Mouse (Mus musculus): Measurements from ENCODE around the gene Wnk2. TPM values are rescaled to one million over a fixed set of nuclear protein-coding genes. Genes with fewer than 3 reads are reported as not detected.
"Not testable (repeated sequence)": the region's sequence is repeated elsewhere in the genome, so short reads cannot be mapped to it uniquely, and the experiment has no call there.

Wnk2 gene
- polyA plus RNA-seq, 1 experiment from 2014 or later, result 1.4 TPM

GRCm38 (mm10) chr13:49071861-49072260, 76.0 kb downstream of the Wnk2 start:
- H3K27ac ChIP-seq (ENCODE audit: poor library complexity, severe bottlenecking), result no peak overlapping the region
- no peaks in the 10 kb centered on the region for H3K4me1 ChIP-seq (replicated peaks)
- no peak for ATAC-seq (ENCODE audit: insufficient number of reproducible peaks, low FRiP score)
- no peak overlapping the region for H3K4me3 ChIP-seq
- WGBS, result 75% methylated on average over 5 of the region's 5 CpGs
- H3K4me2 ChIP-seq, result no peak overlapping the region
- no peak overlapping the region for H3K9ac ChIP-seq
- peaks cover 23% of the 10 kb centered on the region; the same call in 1 of the 2 replicates for H3K27me3 ChIP-seq (replicated peaks)
- H3K9me3 ChIP-seq (replicated peaks), result no peaks in the 10 kb centered on the region
- H3K36me3 ChIP-seq, result no peaks in the 10 kb centered on the region

- peaks cover 16% of the 10 kb centered on the region; the same call in 1 of the 2 replicates for H3K27me3 ChIP-seq (replicated peaks)
- no peaks in the 10 kb centered on the region for H3K36me3 ChIP-seq
- no peak for ATAC-seq (ENCODE audit: insufficient number of reproducible peaks, low FRiP score)
- H3K4me3 ChIP-seq, result no peak overlapping the region
- H3K4me1 ChIP-seq (replicated peaks), result no peaks in the 10 kb centered on the region
- no peak overlapping the region for H3K9ac ChIP-seq
- WGBS, result 66% methylated on average over 6 of the region's 6 CpGs
- no peak overlapping the region for H3K27ac ChIP-seq (ENCODE audit: poor library complexity, severe bottlenecking)
- H3K4me2 ChIP-seq, result no peak overlapping the region
- no peaks in the 10 kb centered on the region for H3K9me3 ChIP-seq (replicated peaks)
Measured at GRCm38 (mm10) chr13:49069979-49070378, 77.8 kb downstream of the Wnk2 start.

- no peak overlapping the region for H3K4me3 ChIP-seq
- ATAC-seq (ENCODE audit: insufficient number of reproducible peaks, low FRiP score), result no peak
- 80% methylated on average over 4 of the region's 4 CpGs for WGBS
Measured at GRCm38 (mm10) chr13:49069393-49069792, 78.4 kb downstream of the Wnk2 start.

DNA sequence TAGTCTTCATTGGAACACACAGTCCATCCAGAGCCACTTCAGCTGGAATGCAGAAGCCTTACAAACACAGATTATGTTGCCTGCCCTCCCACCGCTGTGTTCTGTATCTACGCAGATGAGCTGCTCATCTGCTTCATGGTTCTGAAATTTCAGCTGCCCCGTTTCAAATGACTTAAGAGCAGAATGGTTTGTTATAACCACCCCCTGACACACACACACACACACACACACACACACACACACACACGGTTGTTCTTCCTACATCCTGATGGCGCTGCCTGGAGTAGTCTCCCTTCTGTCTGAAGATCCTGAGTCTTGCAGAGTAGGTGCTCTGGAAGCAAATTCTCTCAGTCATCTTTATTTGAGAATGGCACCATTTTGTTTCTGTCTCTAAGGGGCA, 83.6 kb downstream of the Wnk2 start:
- H3K4me1 ChIP-seq (replicated peaks), result no peaks in the 10 kb centered on the region
- no peak overlapping the region for H3K4me3 ChIP-seq
- no peaks in the 10 kb centered on the region for H3K36me3 ChIP-seq
- no peak for ATAC-seq (ENCODE audit: insufficient number of reproducible peaks, low FRiP score)
- H3K27me3 ChIP-seq (replicated peaks), result peaks cover 11% of the 10 kb centered on the region
- no peaks in the 10 kb centered on the region for H3K9me3 ChIP-seq (replicated peaks)
- H3K27ac ChIP-seq (ENCODE audit: poor library complexity, severe bottlenecking), result no peak overlapping the region
- WGBS, result 69% methylated on average over 5 of the region's 5 CpGs
- no peak overlapping the region for H3K4me2 ChIP-seq
- H3K9ac ChIP-seq, result no peak overlapping the region

More at GRCm38 (mm10) chr13:49069393-49069792, 78.4 kb downstream of the Wnk2 start:
- Histone ChIP-seq H3K27ac (ENCODE audit: poor library complexity, severe bottlenecking) (no peak overlapping the region), H3K36me3 (no peaks in the 10 kb centered on the region), H3K4me2 (no peak overlapping the region), H3K27me3 (replicated peaks) (peaks cover 16% of the 10 kb centered on the region; the same call in 1 of the 2 replicates), H3K4me1 (replicated peaks) (no peaks in the 10 kb centered on the region), H3K9ac (no peak overlapping the region), H3K9me3 (replicated peaks) (no peaks in the 10 kb centered on the region)

DNA sequence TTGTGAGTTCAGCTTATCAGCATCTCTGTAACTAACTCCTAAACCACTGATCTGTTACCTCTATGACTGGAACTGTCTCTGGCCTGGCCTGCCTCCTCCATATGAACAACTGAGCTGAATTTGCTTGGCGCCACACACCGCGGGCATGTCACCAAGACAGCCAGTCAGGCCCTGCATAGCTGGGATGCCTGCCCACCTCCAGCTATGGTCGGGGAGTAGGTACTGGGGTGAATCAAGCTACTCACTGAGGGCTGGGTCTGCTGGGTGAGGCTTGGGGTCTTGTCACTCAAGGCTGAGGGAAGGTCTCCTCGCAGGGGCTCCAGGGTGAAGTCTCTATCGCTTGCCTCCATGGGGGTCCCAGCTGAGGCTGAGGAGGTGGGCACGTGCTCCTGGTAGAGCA, 87.4 kb downstream of the Wnk2 start:
- Histone ChIP-seq H3K4me3 (no peak overlapping the region), H3K9me3 (replicated peaks) (no peaks in the 10 kb centered on the region), H3K36me3 (no peaks in the 10 kb centered on the region), H3K27me3 (replicated peaks) (peaks cover 12% of the 10 kb centered on the region; the same call in 1 of the 2 replicates), H3K27ac (ENCODE audit: poor library complexity, severe bottlenecking) (no peak overlapping the region), H3K4me2 (no peak overlapping the region), H3K4me1 (replicated peaks) (no peaks in the 10 kb centered on the region), H3K9ac (no peak overlapping the region)
- no peak for ATAC-seq (ENCODE audit: insufficient number of reproducible peaks, low FRiP score)
- 72% methylated on average over 7 of the region's 7 CpGs for WGBS

DNA sequence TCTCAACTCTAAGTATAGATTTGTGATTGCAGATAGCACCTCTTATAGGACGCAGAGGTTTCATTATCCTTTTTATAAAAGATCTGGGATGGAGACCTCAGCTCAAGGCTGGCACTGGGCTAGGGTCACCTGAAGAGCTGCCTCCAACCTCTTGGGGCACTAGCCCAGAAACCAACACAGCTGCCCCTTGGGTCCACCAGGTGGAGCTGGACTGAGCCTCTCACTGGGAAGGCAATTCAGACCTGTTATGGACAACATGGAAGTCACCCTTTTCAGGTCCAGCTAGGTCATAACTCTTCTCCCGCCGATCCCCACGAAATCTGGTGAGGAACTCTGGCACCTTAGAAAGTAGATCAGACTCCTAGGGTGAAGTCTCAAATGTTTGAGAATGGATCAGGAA, 89.3 kb downstream of the Wnk2 start:
- no peaks in the 10 kb centered on the region for H3K36me3 ChIP-seq
- no peak overlapping the region for H3K4me3 ChIP-seq
- no peaks in the 10 kb centered on the region for H3K9me3 ChIP-seq (replicated peaks)
- no peak overlapping the region for H3K27ac ChIP-seq (ENCODE audit: poor library complexity, severe bottlenecking)
- H3K4me1 ChIP-seq (replicated peaks), result no peaks in the 10 kb centered on the region
- peaks cover 12% of the 10 kb centered on the region; the same call in 1 of the 2 replicates for H3K27me3 ChIP-seq (replicated peaks)
- no peak overlapping the region for H3K4me2 ChIP-seq
- no peak for ATAC-seq (ENCODE audit: insufficient number of reproducible peaks, low FRiP score)
- no peak overlapping the region for H3K9ac ChIP-seq
- 86% methylated on average over 4 of the region's 4 CpGs for WGBS

DNA sequence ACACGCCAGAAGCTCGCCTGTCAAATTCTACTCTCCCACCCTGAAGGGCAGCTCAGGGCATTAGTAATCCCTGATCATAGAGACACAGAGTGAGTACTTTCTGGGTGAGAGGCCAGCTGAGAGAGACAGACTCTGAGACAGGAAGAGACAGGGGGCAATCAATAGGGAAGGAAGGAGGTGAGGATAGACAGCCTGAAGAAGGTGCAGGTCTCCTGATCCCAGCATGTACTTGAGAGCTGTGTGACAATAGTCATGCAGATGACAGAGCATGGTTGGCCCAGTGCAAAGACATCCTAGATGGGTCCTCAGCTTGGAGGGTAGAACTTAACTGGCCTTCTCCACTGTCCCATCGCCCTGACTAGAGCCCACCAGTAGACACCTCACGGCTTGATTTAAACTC, 91.5 kb downstream of the Wnk2 start:
- 89% methylated on average over 4 of the region's 4 CpGs for WGBS
- Histone ChIP-seq H3K4me2 (no peak overlapping the region), H3K4me1 (replicated peaks) (no peaks in the 10 kb centered on the region), H3K9me3 (replicated peaks) (no peaks in the 10 kb centered on the region), H3K36me3 (no peaks in the 10 kb centered on the region), H3K27ac (ENCODE audit: poor library complexity, severe bottlenecking) (no peak overlapping the region), H3K9ac (no peak overlapping the region), H3K27me3 (replicated peaks) (peaks cover 11% of the 10 kb centered on the region; the same call in 1 of the 2 replicates), H3K4me3 (no peak overlapping the region)
- ATAC-seq (ENCODE audit: insufficient number of reproducible peaks, low FRiP score), result no peak

- not testable (repeated sequence) for H3K36me3 ChIP-seq; H3K4me2 ChIP-seq; H3K4me1 ChIP-seq (replicated peaks); H3K9me3 ChIP-seq (replicated peaks); ATAC-seq (ENCODE audit: insufficient number of reproducible peaks, low FRiP score); H3K9ac ChIP-seq; H3K27ac ChIP-seq (ENCODE audit: poor library complexity, severe bottlenecking); H3K4me3 ChIP-seq
- H3K27me3 ChIP-seq (replicated peaks), result 0 out of 2 replicates have a peak, but pooled peaks cover 18% of the 10 kb centered on the region
Measured at GRCm38 (mm10) chr13:49054753-49055152, 93.1 kb downstream of the Wnk2 start.

DNA sequence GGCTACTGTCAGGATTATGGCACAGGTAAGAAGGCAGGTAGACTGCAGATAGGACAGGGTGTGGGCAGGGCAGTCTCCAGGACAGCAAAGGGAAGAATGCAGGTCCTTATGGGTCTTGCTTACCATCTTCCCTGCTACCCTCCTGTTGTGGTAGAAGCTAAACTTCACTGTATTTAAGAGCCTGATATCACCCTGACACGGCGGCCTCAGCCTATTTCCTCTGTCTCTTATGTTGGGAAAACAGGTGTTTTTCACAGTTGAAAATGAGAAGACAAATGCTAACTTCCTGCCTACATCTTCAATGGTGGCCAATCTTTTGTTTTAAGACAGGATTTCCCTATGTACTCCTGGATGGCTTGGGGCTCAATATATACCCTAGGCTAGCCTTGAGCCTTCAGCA, 94.5 kb downstream of the Wnk2 start:
- Histone ChIP-seq H3K27ac (ENCODE audit: poor library complexity, severe bottlenecking) (no peak overlapping the region), H3K4me1 (replicated peaks) (no peaks in the 10 kb centered on the region), H3K4me2 (no peak overlapping the region), H3K9me3 (replicated peaks) (no peaks in the 10 kb centered on the region), H3K9ac (no peak overlapping the region), H3K4me3 (no peak overlapping the region), H3K36me3 (no peaks in the 10 kb centered on the region), H3K27me3 (replicated peaks) (0 out of 2 replicates have a peak, but pooled peaks cover 22% of the 10 kb centered on the region)
- WGBS, result 75% methylated on average over 2 of the region's 2 CpGs
- ATAC-seq (ENCODE audit: insufficient number of reproducible peaks, low FRiP score), result no peak

- H3K36me3 ChIP-seq, result no peaks in the 10 kb centered on the region
- H3K27me3 ChIP-seq (replicated peaks), result 0 out of 2 replicates have a peak, but pooled peaks cover 22% of the 10 kb centered on the region
- no peaks in the 10 kb centered on the region for H3K9me3 ChIP-seq (replicated peaks)
- no peak overlapping the region for H3K4me2 ChIP-seq
- 0 out of 2 replicates have a peak, but pooled peaks have one; percentile 15 for ATAC-seq (ENCODE audit: insufficient number of reproducible peaks, low FRiP score)
- no peak overlapping the region for H3K4me3 ChIP-seq
- no peak overlapping the region for H3K9ac ChIP-seq
- H3K27ac ChIP-seq (ENCODE audit: poor library complexity, severe bottlenecking), result no peak overlapping the region
- no peaks in the 10 kb centered on the region for H3K4me1 ChIP-seq (replicated peaks)
- 36% methylated on average over 9 of the region's 9 CpGs for WGBS
Measured at GRCm38 (mm10) chr13:49052512-49052911, 95.3 kb downstream of the Wnk2 start.

DNA sequence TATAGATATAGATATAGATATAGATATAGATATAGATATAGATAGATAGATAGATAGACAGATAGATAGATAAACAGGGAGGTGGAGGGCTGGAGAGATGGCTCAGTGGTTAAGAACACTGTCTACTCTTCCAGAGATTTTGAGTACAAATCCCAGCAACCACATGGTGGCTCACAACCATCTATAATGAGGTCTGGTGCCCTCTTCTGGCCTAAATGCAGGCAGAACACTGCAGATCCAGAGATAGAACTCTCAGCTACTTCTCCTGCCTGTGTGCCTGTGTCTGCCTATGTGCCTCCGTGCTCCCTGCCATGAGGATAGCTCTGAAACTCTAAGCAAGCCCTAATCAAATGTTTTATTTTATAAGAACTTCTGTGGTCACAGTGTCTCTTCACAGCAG, 100.4 kb downstream of the Wnk2 start:
- Histone ChIP-seq H3K27me3 (replicated peaks) (0 out of 2 replicates have a peak, but pooled peaks cover 17% of the 10 kb centered on the region), H3K4me3 (no peak overlapping the region), H3K9me3 (replicated peaks) (no peaks in the 10 kb centered on the region), H3K4me1 (replicated peaks) (no peaks in the 10 kb centered on the region), H3K9ac (no peak overlapping the region), H3K4me2 (no peak overlapping the region), H3K36me3 (no peaks in the 10 kb centered on the region), H3K27ac (ENCODE audit: poor library complexity, severe bottlenecking) (no peak overlapping the region)
- ATAC-seq (ENCODE audit: insufficient number of reproducible peaks, low FRiP score), result no peak
- WGBS, result 80% methylated on average over 1 of the region's 1 CpGs

GRCm38 (mm10) chr13:49044145-49044561, 103.7 kb downstream of the Wnk2 start:
- no peaks in the 10 kb centered on the region for H3K4me1 ChIP-seq (replicated peaks)
- WGBS, result 72% methylated on average over 10 of the region's 10 CpGs
- ATAC-seq (ENCODE audit: insufficient number of reproducible peaks, low FRiP score), result no peak

More at GRCm38 (mm10) chr13:49044145-49044561, 103.7 kb downstream of the Wnk2 start:
- Histone ChIP-seq H3K36me3 (no peaks in the 10 kb centered on the region), H3K9me3 (replicated peaks) (no peaks in the 10 kb centered on the region), H3K27me3 (replicated peaks) (no peaks in the 10 kb centered on the region), H3K4me2 (no peak overlapping the region), H3K4me3 (no peak overlapping the region), H3K9ac (no peak overlapping the region), H3K27ac (ENCODE audit: poor library complexity, severe bottlenecking) (no peak overlapping the region)
